Mouse (Mus musculus): ENCODE measurements around the gene Stard9.

The Stard9 gene

DNA sequence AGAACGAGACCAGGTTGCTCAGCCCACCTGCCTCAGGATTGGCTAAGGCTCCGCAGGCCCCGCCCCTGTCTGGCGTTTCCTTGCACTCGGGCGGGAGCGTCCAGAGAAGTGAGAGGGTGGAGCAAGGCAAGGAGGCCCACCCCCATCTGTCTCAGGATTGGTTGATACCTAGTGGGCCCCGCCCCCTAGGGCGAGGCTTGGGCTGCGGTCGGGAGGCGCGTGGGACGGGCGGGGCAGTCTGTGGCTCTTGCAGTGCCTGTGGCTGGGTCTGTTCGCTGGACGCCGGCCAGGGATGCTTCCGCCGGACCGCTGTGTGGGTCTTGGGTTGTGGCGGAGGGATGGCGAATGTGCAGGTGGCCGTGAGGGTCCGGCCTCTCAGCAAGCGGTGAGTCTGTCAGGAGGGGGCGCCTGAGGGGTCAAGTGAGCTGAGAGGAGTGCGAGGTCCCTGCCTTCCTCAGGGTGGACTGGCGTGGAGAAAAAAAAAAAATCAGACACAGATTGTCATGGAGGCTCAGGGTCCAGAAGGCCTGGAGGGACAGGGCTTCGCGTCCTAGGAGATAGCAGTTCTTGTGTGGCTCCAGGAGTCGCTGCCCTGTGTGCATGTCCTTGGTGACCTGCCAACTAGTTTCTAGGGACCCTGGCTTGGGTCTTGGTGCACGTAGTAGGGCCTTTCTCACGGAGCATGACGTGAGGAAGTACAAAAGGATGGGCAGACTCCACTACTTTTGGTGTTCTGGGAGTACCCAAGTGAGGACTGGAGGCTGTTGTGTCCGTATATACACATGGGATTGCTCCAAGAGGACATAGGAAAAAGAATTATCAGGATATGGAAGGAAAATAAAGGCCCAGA is at the start of gene Stard9:
Stard9 (plus strand) TSS at position 236 of the 850 bp plus-strand sequence.
- peak; percentile 99 for DNase-seq (ENCODE audit: low spot score)

DNA sequence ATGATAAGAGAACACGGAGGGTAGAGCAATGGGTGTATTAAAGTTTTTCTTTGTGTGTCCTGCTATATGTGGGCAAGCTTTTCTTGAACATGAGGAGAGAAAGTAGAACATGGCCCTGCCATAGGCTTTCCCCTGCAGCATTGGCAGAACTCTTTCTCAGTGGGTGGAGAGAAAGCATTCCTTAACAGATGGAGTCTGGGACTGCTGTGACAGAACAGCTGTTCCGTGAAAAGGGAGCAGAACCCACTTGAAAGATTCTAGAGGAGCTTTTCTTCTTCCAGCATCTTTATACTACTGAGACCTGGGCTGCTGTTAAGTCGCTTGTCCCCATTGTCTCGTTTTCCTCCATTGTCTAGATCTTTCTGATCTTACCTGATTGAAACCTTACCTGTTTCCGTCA is 39.2 kb upstream of the Stard9 start:
- no peak for DNase-seq (ENCODE audit: low spot score)

DNA sequence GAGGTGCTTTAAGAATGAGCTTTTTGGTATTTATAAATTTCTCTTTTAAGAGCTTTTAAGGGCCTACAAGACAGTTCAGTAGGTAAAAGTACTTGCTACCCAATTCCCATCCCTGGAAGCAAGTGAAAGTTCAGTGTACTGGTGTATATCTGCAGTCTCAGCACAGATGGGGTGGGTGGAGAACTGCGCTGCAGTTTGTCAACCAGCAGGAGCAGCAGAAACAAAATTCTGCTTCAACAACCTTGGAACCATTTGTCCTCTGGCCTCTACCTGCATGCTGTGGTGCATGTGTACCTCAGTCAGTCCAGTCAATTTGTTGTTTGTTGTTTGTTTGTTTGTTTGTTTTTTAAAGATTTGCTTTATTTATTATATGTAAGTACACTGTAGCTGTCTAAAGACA is 36.7 kb upstream of the Stard9 start:
- no peak for DNase-seq (ENCODE audit: low spot score)

DNA sequence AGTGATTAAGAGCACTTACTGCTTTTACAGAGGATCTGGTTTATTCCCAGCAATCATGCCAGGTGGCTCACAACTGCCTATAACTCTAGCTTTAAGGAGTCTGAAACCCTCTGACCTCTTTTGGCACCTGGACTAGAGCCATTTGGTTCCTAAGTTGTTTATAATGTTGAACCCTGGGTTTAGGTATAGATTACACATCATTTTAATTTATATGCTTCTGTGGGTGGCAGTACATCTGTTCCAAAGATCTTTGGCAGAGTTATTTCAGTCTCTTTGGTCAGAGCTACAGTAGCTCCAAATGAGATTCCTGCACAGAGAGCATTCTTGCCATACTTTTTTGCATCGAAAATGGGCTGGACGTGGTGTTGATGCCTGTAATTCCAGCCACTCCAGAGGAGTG is 31.2 kb upstream of the Stard9 start:
- no peak for DNase-seq (ENCODE audit: low spot score)

DNA sequence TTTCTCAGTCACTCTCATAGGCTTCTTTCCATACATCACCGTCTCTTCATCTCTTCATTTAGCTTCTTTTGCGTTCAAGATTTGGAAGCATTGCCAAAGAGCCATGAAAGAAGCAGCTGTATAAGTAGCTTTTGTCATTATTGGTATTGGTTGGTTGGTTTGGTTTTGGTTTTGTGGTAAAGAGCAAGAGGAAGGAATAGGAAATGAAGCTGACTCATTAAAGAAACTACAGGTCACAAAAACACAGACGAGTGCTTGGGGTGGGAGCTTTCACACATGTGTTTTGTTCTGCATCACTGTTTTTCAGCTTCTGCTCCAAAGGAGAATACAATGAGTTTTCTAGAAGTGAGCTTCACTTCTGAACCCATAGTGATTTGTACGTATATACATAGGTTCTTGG is 29.4 kb upstream of the Stard9 start:
- DNase-seq (ENCODE audit: low spot score) = no peak

DNA sequence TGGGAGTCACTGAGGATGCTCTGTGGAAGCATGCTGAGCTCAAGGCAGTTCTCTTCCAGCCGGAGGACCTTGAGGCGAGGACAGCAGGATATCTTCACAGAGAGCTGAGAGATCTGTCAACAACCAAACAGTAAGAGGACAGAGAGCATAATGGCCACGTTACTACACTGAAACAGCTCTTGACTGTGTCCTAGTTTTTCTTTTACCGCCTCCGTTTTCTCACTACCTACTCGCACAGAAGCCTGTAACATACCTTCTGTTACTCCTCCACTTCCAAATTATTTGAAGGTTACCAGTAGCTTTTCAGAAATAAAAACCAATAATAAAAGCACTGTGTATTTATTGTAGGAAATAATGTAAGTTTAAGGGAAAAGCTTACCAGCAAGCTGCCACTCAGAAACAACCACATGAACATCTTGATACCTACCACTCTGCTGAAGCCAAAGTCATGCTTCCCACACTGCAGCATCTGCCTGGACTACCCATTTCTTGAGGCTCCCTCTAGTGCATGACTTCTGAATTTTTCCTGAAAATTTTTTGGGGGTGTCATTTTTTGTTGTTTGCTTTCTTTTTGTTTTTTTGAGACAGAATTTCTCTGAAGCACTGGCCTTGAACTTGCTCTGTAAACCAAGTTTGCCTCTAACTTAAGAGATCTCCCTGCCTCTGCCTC is 22.8 kb upstream of the Stard9 start:
- DNase-seq (ENCODE audit: low spot score) = peak; percentile 9

GRCm38 (mm10) chr2:120608830-120609723 is 19.8 kb upstream of the Stard9 start, which contains the start of the genes Haus2 and Lrrc57:
Gene Haus2, plus strand, starts transcription at chr2:120609383.
Gene Lrrc57, minus strand, starts transcription at chr2:120609520.
- DNase-seq (ENCODE audit: low spot score) = peak; percentile 92

GRCm38 (mm10) chr2:120616279-120617163 is 12.4 kb upstream of the Stard9 start:
- DNase-seq (ENCODE audit: low spot score) = no peak

GRCm38 (mm10) chr2:120619538-120619937 is 9.4 kb upstream of the Stard9 start:
- DNase-seq (ENCODE audit: low spot score) = no peak

DNA sequence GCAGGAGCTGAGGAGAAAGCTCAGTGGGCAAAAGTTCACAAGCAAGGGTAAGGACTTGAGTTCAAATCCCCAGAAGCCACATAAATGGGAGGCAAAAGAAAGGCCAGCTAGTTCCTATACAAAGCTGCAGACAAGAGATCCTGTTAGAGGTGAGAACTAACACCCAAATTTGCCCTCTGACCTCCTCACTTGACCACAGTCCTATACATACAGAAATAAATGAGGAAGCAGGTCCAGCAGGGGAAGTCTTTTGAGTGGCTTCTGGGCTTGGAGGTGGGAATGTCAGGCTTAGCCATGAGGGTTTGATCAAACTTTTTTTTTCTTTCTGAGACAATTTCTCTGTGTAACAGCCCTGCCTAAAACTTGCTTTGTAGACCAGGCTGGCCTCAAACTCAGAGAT is 6.0 kb upstream of the Stard9 start:
- DNase-seq (ENCODE audit: low spot score) = no peak

GRCm38 (mm10) chr2:120628076-120628865 is 650 bp upstream of the Stard9 start:
- peak; percentile 7 for DNase-seq (ENCODE audit: low spot score)

- no peak for DNase-seq (ENCODE audit: low spot score)
These were observed 1.3 kb downstream of the Stard9 start for GRCm38 (mm10) chr2:120630246-120630645.

GRCm38 (mm10) chr2:120630655-120631054 is 1.7 kb downstream of the Stard9 start:
- no peak for DNase-seq (ENCODE audit: low spot score)

DNA sequence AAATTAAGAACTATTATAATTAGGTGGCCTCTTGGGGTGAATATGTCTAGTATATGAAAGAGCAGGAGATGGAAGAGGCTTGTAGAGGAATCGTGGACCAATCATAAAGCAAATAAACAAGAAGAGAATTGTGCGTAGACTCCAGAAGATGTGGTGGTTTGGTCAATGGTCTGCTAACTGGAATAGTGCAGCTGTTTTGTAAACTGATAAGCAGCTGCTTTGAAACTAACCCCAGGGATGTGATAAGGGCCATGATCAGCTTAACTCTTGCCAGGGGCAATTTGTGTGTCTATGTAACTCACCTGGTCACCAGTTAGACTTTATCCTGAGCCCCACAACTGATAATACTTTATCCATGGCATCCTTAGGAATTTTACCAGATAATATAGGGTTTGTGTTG is 2.6 kb downstream of the Stard9 start:
- DNase-seq (ENCODE audit: low spot score) = no peak

- DNase-seq (ENCODE audit: low spot score) = no peak
These were observed 3.0 kb downstream of the Stard9 start for GRCm38 (mm10) chr2:120631957-120632356.

GRCm38 (mm10) chr2:120640835-120641234 is 11.9 kb downstream of the Stard9 start:
- DNase-seq (ENCODE audit: low spot score) = no peak

- no peak for DNase-seq (ENCODE audit: low spot score)
These were observed 14.9 kb downstream of the Stard9 start for GRCm38 (mm10) chr2:120643836-120644235.

DNA sequence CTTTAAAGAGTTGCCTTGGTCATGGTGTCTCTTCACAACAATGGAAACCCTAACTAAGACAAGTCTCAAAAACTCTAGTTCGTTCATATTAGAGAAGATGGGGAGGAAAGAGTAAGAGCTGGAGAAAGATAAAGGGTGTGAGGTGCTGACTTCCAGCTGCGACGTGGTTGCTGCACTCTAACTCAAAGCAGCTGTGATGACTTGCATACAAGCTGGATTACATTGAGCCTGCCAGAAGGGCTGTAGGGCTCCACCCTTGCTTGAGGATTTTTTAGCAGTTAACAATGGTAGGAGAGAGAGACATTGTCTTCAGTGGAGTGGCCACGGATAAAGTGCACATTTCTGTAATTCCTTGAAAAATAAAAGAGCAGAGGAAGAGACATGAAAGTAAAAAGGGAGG is 17.9 kb downstream of the Stard9 start:
- DNase-seq (ENCODE audit: low spot score) = no peak

DNA sequence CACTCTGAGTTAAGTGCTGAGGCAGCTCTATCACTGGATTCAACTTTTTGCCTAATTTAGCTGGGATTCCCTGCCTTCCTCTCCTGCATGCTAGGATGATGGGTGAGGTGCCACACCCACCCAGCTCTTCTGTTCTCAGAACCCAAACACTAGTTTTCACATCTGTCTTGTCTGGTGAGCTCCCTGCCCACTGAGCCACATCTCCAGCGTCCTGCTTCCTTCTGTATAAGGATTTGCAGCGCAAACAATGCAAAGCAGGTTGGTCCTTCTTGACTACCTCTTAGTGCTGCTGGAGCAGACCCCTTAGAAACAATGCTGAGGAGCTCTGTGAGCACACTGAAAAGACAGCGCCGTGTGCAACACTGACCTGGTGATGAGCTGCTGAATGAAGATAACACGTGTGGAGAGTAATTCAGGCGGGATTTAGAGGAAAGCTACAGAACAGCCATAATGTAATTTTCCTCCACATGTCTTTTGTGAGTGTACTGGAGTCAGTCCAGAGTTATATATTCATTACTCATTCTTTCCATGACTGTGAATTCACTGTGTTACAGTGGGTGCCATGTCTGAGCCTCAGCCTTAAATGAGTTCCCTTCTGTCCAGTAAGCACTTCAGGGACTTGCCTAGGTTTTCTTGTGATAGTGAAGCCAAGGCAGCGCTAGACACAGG is 23.5 kb downstream of the Stard9 start:
- DNase-seq (ENCODE audit: low spot score) = no peak

GRCm38 (mm10) chr2:120652925-120653284 is 24.0 kb downstream of the Stard9 start:
- no peak for DNase-seq (ENCODE audit: low spot score)
